ENCODE assay signal across 39 mouse cellular contexts in the genomic region with DNA sequence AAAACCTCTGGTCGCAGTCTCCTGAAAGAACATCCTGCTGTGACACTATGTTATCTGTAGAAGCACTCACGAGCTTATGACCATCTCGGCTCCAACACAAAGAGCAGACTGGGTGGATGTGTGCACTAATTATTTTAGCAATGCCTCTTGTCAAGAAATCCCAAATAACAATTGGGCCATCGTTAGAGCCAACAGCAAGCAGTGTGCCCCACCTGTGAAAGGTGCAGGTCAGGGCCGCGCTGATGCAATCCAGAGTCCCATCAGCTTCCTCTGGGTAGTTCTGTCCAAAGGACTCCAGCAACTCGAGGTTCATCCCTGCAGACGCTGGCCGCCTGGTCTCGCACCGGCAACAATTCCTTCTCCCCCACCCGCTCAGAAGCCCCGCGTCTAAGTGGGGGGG. TPM values are rescaled to one million over a fixed set of nuclear protein-coding genes. Genes with fewer than 3 reads are reported as not detected.
"Had no signal": no experiment of that assay in that cellular context is flagged by ENCODE, and none has a peak within 500 bp of the region (broad histone marks: within the 10 kb centered on the region; RNA-seq: fewer than 3 reads in every experiment).

No protein-coding gene starts in this region.

- DNase-seq: left cerebral cortex, postnatal 4 days; liver; liver, embryonic 13.5 days; liver, postnatal 0 days; lung, adult 18-20 months; lung, adult 2 months; lung, embryonic 14.5 days; lung, postnatal 10 days; lung, postnatal 14 days; lung, postnatal 36 days; lung, postnatal 4 days; midbrain, embryonic 14.5 days had no signal

- H3K27me3 ChIP-seq: limb, embryonic 12.5 days; limb, embryonic 13.5 days; limb, embryonic 15.5 days; liver, embryonic 12.5 days; liver, embryonic 13.5 days; liver, embryonic 15.5 days; lung, embryonic 15.5 days; megakaryocyte, embryonic 14.5 days; midbrain, embryonic 12.5 days; midbrain, embryonic 13.5 days; midbrain, embryonic 15.5 days had no signal

- H3K27ac ChIP-seq: limb, embryonic 10.5 days; limb, embryonic 12.5 days; limb, embryonic 13.5 days; limb, embryonic 15.5 days; liver, embryonic 12.5 days; liver, embryonic 13.5 days; liver, embryonic 14.5 days; liver, embryonic 15.5 days; lung, embryonic 15.5 days; macrophage; midbrain, embryonic 10.5 days; midbrain, embryonic 12.5 days; midbrain, embryonic 13.5 days; midbrain, embryonic 15.5 days; neural tube, embryonic 12.5 days had no signal

- H3K36me3 ChIP-seq: limb, embryonic 10.5 days; limb, embryonic 12.5 days; limb, embryonic 13.5 days; limb, embryonic 15.5 days; liver, embryonic 12.5 days; liver, embryonic 13.5 days; liver, embryonic 15.5 days; lung, embryonic 15.5 days; midbrain, embryonic 10.5 days; midbrain, embryonic 12.5 days; midbrain, embryonic 13.5 days; midbrain, embryonic 15.5 days; neural tube, embryonic 12.5 days had no signal

- H3K9ac ChIP-seq: limb, embryonic 12.5 days; limb, embryonic 13.5 days; limb, embryonic 15.5 days; liver, embryonic 12.5 days; liver, embryonic 13.5 days; liver, embryonic 14.5 days; liver, embryonic 15.5 days; liver, postnatal 0 days; lung, embryonic 14.5 days; lung, embryonic 15.5 days; midbrain, embryonic 12.5 days; midbrain, embryonic 13.5 days; midbrain, embryonic 15.5 days; neural tube, embryonic 12.5 days had no signal

- H3K4me2 ChIP-seq: limb, embryonic 12.5 days; limb, embryonic 13.5 days; limb, embryonic 15.5 days; liver, embryonic 11.5 days; liver, embryonic 12.5 days; liver, embryonic 13.5 days; liver, embryonic 15.5 days; lung, embryonic 14.5 days; lung, embryonic 15.5 days; midbrain, embryonic 11.5 days; midbrain, embryonic 12.5 days; midbrain, embryonic 13.5 days; midbrain, embryonic 15.5 days; neural tube, embryonic 12.5 days had no signal

- ATAC-seq: liver, embryonic 12.5 days; liver, postnatal 0 days; lung, postnatal 0 days; midbrain, embryonic 13.5 days; midbrain, embryonic 15.5 days; midbrain, embryonic 16.5 days had no signal

- H3K4me3 ChIP-seq: limb, embryonic 10.5 days; limb, embryonic 12.5 days; limb, embryonic 13.5 days; limb, embryonic 15.5 days; liver, embryonic 12.5 days; liver, embryonic 13.5 days; liver, embryonic 15.5 days; lung, embryonic 15.5 days; megakaryocyte, embryonic 14.5 days; midbrain, embryonic 10.5 days; midbrain, embryonic 12.5 days; midbrain, embryonic 13.5 days; midbrain, embryonic 15.5 days; myocyte; neural tube, embryonic 12.5 days had no signal

- H3K4me1 ChIP-seq: limb, embryonic 13.5 days; limb, embryonic 15.5 days; liver, embryonic 12.5 days; liver, embryonic 13.5 days; liver, embryonic 15.5 days; lung, embryonic 15.5 days; megakaryocyte, embryonic 14.5 days; midbrain, embryonic 10.5 days; midbrain, embryonic 15.5 days had no signal

- H3K9me3 ChIP-seq: limb, embryonic 10.5 days; limb, embryonic 12.5 days; limb, embryonic 13.5 days; limb, embryonic 15.5 days; liver, embryonic 13.5 days; liver, embryonic 15.5 days; lung, embryonic 15.5 days; midbrain, embryonic 10.5 days; midbrain, embryonic 12.5 days; midbrain, embryonic 13.5 days; midbrain, embryonic 15.5 days; neural tube, embryonic 12.5 days had no signal

RNA-seq across cellular contexts. Expression of a gene that starts 54.6 kb away (rescaled TPM):
- polyA plus RNA-seq: limb, embryonic 10.5 days; limb, embryonic 11.5 days; limb, embryonic 12.5 days; limb, embryonic 13.5 days; limb, embryonic 14.5 days; limb, embryonic 15.5 days; liver, adult 2 months; liver, embryonic 11.5 days; liver, embryonic 12.5 days; liver, embryonic 13.5 days; liver, embryonic 14.5 days; liver, embryonic 15.5 days; liver, embryonic 16.5 days; liver, postnatal 0 days; lung, adult 2 months; lung, embryonic 14.5 days; lung, embryonic 15.5 days; lung, embryonic 16.5 days; lung, postnatal 0 days; macrophage; midbrain, embryonic 10.5 days; midbrain, embryonic 11.5 days; midbrain, embryonic 12.5 days; midbrain, embryonic 13.5 days; midbrain, embryonic 14.5 days; midbrain, embryonic 15.5 days; midbrain, embryonic 16.5 days; midbrain, postnatal 0 days; myocyte; neural tube, embryonic 11.5 days; neural tube, embryonic 12.5 days had no signal
